Mouse (Mus musculus): ENCODE measurements around the gene Dync1i2.

The Dync1i2 gene

DNA sequence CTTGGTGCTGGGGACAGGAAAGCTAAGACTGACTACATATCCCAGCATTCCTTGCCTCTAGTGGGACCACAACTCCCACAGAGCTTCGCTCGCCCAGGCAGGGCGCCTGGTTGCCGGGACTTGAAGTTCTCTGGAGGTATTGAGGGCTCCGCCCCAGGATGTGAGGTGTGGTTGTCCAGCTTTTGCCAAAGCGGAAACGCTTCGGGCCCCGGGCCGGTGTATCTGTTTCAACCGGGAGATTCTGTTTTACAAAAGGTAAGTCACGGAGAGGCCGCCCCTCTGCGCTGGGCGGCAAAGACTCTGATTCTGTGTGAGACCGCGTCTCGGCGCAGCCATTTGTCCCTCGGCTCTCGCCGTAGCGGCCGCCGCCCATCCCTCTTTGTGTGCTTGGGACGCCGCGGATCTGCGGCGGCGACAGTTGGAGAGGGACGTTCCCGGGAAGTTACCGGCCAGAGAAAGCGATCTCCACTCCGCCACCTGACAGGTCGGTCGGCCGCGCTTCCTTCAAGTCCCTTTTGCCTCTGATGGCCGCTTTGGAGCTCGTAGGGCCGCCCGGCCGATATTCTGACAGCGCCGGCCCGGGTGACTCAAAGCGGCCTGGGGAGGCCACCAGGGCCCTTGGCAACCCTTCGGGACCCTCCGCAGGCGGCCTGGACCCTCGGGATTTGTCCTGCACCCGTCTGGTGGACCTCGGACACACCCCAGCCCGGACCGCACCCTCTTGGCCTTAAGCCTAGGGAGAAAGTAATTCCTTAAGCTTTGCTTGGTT lies at the start of gene Dync1i2:
Dync1i2 (plus strand) TSS at position 116 of the 769 bp plus-strand sequence.
- peak; percentile 94 for DNase-seq (ENCODE audit: low read depth)

DNA sequence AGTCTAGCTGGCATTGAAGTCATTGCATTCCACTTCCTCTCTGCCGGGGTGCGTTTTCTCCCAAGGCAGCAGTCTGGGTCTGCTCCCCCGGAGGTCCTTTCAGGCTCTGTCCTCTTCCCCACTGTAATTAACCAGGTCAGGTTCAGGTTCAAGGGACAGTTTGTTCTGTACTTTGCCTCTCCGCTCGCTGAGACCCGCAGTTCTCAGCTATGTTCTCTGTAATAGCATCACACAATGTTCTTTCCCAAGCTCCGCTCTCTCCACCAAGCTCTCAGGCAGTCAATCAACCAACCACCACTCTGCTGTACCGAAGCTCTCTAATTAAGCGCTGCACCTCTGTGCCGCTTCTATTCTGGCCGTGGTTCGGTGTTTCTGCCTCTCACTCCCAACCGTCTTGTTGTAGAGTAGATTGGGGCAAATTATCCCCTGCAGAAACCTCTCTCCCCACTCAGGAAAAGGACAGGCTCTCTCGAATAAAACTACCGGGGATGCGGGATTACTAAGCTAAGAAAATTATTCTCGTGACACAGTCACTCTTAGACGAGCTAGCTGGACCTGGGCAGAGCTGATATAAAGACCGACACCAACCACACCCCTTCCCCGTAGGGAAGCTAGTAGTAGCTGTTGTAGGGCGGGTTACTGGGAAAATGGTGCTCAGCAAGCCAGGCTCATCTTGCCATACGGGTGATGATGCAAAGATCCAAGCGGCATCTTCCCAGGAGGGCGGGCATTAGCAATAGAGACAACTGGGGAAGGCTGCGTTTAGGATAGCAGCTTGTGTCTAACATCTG lies 48.5 kb upstream of the Dync1i2 start:
- no peak for DNase-seq (ENCODE audit: low read depth)

DNA sequence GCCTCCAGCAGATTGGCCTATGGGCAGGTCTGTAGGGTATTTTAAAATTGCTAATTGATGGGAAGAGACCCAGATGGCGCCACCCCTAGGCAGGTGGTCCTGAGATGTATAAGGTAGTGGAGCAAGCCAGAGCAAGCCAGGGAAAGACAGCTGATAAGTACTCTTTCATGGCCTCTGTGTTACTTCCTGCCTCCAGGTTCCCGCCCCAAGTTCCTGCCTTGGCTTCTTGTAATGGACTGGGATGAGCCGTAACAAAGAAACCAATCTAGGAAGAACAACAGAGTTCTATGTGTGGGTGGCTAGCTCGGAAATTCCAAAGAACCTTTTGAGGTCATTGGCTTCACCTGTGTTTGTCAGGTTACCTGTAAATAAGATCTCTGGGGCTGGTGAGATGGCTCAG lies 44.3 kb upstream of the Dync1i2 start:
- no peak for DNase-seq (ENCODE audit: low read depth)

DNA sequence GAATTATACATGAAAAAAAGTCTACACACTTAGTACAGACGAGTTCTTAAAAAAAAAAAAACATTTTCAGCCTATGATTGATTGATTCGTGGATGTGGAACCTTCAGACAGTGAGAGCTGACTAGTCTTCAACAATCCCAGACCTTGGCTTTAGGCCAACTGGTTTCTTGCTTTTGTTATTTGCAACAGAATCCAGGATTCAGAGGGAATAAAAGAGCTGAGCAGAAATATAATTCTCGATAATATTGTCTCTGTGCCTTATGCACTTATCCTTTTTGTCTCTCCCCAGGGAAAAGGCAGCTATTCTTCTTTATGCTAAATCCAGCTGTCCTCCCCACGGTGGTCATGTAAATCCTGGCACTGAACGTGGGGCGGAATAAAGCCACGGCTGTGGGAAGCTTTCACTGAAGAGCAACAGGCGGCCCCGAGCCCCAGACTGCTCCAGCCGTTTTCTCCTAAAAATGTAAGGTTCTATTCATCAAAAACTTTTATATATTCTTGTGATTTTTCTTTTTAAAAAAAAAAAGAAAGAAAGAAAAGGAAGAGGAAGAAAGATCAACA lies 43.0 kb upstream of the Dync1i2 start:
- DNase-seq (ENCODE audit: low read depth): no peak

DNA sequence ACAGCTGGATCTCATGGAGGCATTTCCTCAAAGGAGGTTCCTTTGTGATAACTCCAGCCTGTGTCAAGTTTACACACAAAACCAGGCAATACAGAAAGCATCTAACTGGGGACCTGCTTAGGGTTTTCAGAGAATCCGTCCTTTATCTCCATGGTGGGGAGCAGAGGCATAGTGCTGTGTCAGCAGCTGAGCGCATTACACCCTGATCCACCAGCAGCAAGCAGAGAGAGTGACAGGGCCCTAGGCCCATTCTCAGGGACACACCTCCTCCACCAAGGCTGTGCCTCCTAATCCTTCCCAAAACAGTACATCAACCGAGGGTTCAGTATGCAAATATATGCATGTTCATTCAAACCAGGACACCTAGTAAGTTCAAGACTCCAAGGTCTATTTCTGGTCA lies 38.5 kb upstream of the Dync1i2 start:
- DNase-seq (ENCODE audit: low read depth): no peak

DNA sequence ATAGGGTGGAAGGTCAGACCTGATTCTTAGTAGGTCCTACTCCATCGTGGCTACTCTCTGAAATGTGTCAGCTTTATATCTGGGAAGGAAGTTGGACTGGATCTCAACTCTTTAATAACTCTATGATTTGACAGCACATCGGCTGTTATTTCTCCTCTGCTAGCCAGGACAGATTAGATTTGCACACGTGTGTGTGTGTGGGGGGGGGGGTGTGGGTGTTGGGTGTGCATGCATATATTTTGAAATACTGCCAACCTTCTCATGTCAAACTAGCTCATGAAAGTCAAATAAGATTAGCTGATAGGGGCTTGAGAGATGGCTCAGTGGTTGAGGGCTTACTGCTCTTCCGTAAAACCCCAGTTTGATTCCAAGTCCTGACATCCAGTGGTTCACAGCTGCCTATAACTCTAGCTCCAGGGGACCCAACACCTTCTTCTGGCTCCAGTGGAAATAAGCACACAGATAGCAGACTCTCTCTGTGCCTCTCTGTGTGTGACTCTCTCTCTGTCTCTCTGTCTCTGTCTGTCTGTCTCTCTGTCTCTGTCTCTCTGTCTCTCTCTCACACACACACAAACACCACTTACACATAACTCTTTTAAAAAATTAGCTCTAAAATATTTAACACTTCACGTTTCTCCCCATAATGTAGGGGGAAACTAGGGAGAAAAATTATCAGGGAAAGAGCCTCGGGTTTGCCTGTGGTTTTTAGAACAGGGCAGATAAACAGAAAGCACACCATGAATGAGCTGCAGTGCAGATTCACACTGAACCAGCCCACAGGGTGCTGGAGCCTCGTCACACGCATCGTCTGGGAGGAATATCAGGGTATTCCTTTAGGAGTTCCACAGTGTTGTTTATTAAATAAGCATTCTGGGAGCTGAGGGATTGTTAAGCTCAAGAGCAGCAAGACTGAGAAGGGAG lies 34.9 kb upstream of the Dync1i2 start:
- DNase-seq (ENCODE audit: low read depth): no peak

DNA sequence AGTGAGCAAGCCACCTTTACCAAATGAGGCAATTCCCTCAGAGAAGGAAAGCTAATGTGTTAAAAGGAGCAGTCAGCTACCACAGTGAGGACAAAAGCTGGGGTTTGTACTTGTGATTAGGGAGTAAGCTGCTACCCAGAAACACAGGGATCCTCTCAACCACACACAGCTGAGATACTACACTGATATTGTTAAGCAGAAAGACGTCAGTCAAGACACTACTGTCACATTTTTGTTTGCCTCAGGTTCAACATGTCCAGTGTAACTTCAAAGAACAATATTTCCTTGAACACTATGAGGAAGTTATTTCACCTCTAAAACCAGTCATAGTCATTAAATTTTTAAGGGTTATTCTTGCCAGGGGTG lies 34.3 kb upstream of the Dync1i2 start:
- DNase-seq (ENCODE audit: low read depth): no peak

DNA sequence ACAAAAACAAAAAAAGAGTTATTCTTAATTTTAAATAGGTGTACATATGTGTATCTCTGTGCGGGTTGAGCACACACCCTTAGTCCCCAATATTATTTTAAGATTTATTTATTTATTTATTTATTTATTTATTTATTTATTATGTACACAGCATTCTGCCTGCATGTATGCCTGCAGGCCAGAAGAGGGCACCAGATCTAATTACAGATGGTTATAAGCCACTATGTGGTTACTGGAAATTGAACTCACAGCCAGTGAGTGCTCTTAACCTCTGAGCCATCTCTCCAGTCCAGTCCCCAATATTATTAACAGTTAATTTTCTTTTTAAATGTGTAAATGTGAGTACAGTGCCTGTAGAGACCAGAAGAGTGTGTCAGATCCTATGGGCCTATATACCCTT lies 33.7 kb upstream of the Dync1i2 start:
- peak; percentile 7 for DNase-seq (ENCODE audit: low read depth)

DNA sequence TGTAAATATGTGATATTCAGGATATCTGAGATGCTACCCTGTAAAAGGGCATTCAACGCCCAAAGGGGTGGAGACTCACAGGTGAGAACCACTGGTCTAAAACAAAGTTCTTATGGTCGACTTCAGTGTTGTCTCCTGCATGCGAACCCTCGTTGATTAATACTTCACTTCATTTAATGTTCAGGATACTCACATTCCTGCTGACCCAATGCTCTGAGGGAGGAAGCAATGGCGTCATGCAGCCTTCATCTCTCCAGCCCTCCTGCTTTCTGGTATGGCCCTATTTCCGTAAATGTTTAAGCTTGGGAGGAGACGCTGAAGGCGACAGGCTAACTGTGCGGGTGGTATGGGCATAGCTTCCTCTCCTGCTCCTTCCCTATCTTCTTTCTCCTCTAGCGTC lies 31.8 kb upstream of the Dync1i2 start:
- DNase-seq (ENCODE audit: low read depth): no peak

DNA sequence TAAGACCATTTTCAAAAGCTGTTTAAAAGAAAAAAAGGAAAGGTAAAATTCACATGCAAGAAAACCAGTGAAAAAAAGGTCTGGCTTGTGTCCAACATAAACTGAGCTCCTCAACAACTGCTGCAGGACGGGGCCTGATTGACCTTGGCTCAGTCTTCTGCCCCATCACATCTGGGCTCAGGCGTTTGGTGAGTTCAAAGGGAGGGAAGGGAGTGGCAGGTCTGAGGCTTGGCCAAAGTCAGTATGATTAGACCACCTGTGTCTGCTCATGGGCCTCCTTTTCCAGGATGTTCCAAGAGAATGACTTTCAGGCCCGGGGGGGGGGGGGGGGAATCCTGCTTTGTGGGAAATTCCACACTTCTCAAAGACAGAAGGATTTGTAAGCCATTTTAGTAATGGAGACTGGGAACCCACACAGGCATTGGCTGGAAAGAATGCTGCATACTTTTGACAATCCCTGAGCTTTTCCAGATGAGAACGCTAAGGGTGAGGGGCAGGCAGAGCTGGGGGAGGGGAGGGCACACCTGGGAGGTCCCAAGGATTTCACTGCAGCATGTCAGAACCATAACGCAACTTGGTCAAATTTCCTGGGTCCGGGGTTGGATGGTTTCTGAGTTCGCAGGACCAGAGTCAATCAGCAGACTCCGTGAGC lies 30.8 kb upstream of the Dync1i2 start:
- DNase-seq (ENCODE audit: low read depth): no peak

DNA sequence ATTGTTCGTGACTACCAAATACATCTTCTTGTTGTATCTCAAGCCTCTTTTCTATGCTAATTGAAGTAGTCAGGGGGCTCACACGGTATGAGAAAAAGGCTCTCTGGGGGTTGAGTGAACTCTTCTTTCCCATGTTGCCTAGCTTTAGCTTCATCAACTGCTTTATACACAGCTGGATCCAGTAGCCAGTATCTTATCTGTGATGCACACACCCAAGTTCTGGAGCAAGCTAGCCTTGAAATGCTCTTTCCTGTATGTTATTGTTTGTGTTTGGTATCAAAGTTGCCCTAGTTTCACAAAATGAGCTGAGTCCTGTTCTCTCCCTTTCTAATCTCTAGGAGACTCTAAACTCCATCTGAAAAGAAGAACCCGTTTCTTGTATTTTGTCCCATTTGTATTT lies 23.6 kb upstream of the Dync1i2 start:
- no peak for DNase-seq (ENCODE audit: low read depth)

DNA sequence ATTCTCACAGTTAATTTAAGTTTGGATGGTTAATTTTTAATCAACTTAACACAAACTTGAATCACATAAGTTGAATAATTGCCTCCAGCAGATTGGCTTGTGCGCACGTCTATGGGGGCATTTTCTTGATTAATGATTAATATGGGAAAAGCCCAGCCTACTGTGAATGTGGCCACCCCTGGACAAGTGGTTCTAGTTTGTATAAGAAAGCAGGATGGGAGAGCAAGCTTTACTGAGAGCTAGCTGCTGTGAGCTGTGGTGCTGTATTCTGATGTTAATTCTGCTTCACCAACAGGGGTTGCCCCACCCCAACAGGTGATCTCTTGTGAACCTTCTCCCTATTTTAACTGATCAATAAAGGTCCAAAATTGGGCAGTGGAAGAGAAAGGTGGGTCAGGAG lies 22.6 kb upstream of the Dync1i2 start:
- no peak for DNase-seq (ENCODE audit: low read depth)

DNA sequence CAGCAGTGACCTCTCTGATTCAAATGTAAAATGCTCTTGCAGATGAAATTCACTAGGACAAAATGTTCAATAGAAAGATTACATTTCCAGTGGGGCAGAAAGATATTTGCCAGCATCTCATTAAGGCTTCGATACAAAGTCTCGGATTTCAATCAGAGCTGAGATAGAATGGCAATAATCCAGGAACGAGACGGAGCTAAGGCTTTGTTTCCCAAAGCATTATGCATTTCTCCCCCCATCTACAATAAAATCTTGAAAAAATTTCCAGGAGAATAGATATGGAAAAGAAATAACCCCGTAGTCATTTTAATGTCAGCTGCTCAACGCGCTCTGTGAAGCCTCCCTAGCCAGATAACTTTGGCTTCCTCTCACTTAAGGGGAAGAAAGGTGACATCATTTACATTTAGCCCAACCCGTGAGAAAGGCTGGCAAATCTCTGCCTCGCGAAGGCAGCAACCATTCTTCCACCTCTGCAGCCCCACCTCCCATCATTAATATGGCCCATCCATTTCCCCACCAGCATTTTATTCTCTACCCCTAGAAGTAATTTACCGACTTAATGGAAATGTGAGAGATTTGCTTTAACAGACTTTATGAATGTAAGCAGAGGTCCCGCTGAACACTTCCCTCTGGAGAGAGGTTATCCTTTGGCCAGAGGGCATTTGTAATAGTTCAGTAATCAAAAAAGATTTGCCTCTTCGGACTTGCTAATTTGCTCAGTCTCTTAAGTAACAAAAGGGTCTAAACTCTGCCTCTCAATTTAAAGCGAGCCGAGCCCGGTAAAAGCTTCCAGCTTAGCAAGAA lies 19.9 kb upstream of the Dync1i2 start:
- no peak for DNase-seq (ENCODE audit: low read depth)

DNA sequence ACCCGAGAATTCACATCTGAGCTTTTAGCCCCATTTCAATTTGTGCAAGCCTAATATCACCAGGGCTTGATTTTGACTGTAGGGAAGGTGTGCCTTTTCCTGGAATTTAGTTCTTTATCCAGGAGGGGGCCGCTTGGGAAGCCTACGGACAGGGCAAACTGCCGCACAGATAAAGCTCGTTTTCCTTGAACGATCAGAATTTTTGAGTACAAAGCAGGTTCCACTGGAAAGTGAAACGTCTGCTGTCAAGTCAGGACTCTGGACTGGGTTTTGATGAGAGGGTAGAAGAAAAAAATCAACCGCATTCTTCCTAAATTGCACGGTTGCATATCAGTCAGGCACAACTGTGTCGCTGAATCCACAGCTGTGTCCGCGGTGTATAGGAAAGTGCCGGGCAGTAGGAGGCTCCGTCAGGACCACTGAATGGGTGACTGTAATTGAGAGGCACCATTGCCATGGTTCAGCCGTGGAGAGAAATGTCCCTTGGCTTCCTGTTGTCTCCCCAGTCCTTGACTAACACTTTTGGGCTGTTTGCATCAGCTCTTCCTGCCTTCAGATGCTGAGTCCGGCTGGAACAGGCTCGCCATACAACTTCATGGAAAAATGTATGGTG lies 19.2 kb upstream of the Dync1i2 start:
- DNase-seq (ENCODE audit: low read depth): no peak

DNA sequence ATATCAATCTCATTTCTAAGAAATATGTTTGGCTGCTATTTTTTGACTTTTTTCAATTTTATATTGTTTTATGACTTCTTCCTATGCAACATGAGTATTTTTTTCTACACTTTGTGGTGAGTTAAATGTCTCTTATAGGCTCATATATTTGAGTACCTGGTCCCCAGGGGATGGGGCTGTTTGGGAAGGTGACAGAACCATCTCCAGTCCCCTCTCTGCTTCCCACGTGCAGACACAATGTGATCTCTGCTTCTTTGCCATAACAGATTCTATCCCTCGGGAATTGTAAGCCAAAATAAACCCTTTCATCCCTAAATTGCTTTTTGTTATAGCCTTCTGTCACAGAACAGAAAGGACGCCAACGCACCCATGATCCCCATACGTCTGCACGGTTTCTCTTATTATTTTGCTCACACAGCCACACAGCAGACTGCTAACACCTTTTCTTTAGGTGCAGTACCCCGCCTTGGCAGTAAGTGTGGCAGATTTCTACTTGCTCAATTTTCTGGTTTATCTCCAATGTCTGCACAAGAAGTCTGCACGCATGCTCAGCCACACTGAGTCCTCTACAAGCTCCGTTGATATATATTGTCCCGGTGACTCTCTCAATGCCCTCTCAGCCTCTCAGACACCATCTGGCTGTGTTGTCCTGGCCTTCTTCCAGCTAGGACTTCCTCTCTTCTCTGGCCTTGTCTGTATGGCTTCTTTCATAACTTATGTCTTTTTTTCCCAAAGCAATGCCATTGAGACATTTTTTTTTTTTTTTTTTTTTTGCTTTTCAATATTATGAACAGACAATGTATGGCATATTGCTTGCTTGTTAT lies 17.2 kb upstream of the Dync1i2 start:
- no peak for DNase-seq (ENCODE audit: low read depth)

DNA sequence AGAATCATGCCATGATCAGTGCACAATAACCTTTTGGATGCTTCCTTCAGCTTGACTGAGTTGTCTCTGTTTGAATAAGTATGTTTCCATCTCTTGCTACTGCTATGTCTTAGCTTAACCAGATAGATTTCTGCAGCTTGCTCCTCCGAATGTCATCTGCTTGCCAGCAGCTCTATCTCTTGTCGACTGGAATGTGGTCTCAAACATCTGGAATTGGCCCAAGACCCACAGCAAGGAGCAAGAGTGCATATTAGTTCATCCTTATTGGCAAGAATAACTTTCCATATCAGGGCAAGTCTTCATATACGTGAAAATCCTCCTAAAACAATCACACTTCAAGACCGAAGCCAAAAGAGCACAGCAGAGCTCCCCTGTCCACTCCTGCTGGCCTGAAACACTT lies 14.6 kb upstream of the Dync1i2 start:
- no peak for DNase-seq (ENCODE audit: low read depth)

DNA sequence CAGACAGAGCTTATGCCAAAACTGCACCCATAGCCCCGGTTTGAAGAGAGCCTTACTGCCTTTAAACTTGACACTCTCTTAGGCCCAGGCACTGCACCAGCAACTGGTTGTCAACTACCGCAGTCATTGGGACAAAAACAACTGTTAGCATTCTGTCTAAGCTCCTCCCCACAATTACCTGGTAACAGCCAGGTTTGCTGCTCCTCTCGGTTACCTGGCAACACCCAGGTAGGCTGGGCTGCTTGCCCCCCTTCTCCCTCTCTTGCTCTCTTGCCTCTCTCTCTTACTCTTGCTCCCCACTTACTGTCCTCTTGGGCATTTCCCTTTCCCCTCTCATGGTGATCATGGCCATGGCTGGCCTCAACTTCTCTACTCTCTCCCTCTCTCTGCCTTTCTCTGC lies 12.6 kb upstream of the Dync1i2 start:
- DNase-seq (ENCODE audit: low read depth): no peak

DNA sequence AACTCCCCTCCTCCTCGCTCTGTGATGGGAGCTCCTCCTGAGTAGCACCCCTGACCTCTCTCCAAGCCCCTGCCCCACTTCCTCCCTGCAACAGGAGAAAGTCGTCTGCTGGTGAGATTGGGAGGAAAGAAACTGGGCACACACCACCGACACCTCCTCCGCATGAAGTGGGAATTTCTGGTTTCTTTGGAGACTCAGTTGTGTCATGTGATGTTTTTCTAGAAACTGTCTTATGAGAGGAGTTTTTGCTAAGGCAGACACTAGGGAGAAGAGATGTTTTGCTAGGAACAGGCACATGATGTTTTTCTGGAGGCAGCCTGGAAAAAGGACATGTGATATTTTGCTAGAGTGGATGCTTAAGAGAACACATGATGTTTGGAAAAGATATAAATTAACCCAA lies 11.0 kb upstream of the Dync1i2 start:
- no peak for DNase-seq (ENCODE audit: low read depth)

DNA sequence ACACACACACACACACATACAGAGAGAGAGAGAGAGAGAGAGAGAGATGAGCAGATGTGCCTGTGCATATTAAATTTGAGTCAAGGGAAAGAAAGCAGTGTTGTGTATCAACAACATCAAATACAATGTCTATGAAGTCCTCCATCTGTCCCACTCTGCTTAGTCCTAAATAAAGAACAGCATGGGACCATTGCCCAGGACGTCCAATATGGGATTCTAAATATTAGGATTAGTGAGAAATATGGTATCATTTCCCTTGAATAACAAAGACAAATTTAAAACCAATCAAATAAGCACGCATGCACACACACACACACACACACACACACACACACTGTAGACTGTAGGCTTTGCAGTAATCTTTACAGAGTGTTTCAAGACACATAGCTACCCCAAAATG lies 9.6 kb upstream of the Dync1i2 start:
- no peak for DNase-seq (ENCODE audit: low read depth)
